Mouse (Mus musculus): ENCODE measurements around the gene Fmo2.

Gene Fmo2

DNA sequence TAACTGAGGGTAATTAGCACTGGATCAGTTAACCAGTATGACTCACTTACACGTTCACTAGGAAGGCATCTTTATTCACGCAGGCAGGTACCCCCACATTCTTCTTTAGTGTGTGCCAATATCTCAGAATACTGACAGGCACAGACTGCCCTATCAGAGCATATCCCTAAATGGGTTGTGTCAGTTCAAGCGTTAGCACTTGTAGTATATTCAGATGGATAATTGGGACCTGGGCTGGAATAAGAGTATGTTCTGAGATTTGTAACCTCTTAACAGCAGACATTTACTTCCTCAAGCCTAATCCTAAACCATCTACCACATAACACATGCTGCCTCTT is 33.1 kb downstream of the Fmo2 start:
- no peak for TF ChIP-seq NANOG (IDR thresholded peaks at IDR 0.05; ENCODE audit: borderline replicate concordance, low read length)
- no peak for TF ChIP-seq CTCF (conservative IDR thresholded peaks at IDR 0.05; ENCODE audit: low read length)
- TF ChIP-seq POU5F1 (IDR thresholded peaks at IDR 0.05; ENCODE audit: borderline replicate concordance, low read length) = no peak
- Histone ChIP-seq H3K27me3 (ENCODE audit: insufficient read depth, low read length) (no peaks in the 10 kb centered on the region), H3K4me3 (replicated peaks; ENCODE audit: low read length) (no peak overlapping the region)

GRCm38 (mm10) chr1:162864816-162865492 is 33.6 kb downstream of the Fmo2 start:
- Histone ChIP-seq H3K4me1 (replicated peaks; ENCODE audit: low read depth, low read length) (no peaks in the 10 kb centered on the region), H3K36me3 (ENCODE audit: insufficient read depth, low read length) (no peaks in the 10 kb centered on the region), H3K9me3 (ENCODE audit: low read length) (no peaks in the 10 kb centered on the region; the same call in 1 of the 2 replicates), H3K4me3 (replicated peaks; ENCODE audit: low read length) (no peak overlapping the region), H3K27me3 (ENCODE audit: insufficient read depth, low read length) (no peaks in the 10 kb centered on the region)
- no peak for TF ChIP-seq POU5F1 (IDR thresholded peaks at IDR 0.05; ENCODE audit: borderline replicate concordance, low read length)
- TF ChIP-seq NANOG (IDR thresholded peaks at IDR 0.05; ENCODE audit: borderline replicate concordance, low read length) = no peak
- no peak for TF ChIP-seq CTCF (conservative IDR thresholded peaks at IDR 0.05; ENCODE audit: low read length)

More for the DNA sequence above, 33.1 kb downstream of the Fmo2 start:
- H3K36me3 ChIP-seq (ENCODE audit: insufficient read depth, low read length) = no peaks in the 10 kb centered on the region
- H3K4me1 ChIP-seq (replicated peaks; ENCODE audit: low read depth, low read length) = no peaks in the 10 kb centered on the region
- no peaks in the 10 kb centered on the region; the same call in 1 of the 2 replicates for H3K9me3 ChIP-seq (ENCODE audit: low read length)

DNA sequence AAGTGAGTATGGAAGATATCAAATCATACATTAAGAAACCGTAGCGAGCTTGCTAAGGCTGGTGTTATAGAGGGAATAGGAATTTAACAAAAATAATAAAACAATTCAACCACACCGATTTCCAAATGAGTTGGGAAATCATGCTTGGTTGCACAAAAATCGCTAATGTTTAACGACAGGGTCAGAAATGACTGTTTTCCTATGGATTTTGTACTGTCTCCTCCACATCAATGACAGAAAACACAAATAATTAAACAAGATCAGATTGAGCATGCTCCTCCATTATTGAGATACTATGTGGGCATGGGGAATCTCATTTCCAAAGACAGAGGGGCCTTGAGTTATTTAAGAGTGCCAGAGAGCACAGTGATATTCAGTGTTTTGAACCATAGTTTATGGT is 34.2 kb downstream of the Fmo2 start:
- Histone ChIP-seq H3K4me3 (replicated peaks; ENCODE audit: low read length) (no peak overlapping the region), H3K9me3 (ENCODE audit: low read length) (no peaks in the 10 kb centered on the region; the same call in 1 of the 2 replicates), H3K27me3 (ENCODE audit: insufficient read depth, low read length) (no peaks in the 10 kb centered on the region; the same call in 1 of the 2 replicates), H3K4me1 (replicated peaks; ENCODE audit: low read depth, low read length) (peaks cover 4% of the 10 kb centered on the region), H3K36me3 (ENCODE audit: insufficient read depth, low read length) (no peaks in the 10 kb centered on the region)
- TF ChIP-seq NANOG (IDR thresholded peaks at IDR 0.05; ENCODE audit: borderline replicate concordance, low read length) (no peak), POU5F1 (IDR thresholded peaks at IDR 0.05; ENCODE audit: borderline replicate concordance, low read length) (no peak), CTCF (conservative IDR thresholded peaks at IDR 0.05; ENCODE audit: low read length) (no peak)

GRCm38 (mm10) chr1:162863579-162863978 is 34.9 kb downstream of the Fmo2 start:
- Histone ChIP-seq H3K9me3 (ENCODE audit: low read length) (no peaks in the 10 kb centered on the region; the same call in 1 of the 2 replicates), H3K4me1 (replicated peaks; ENCODE audit: low read depth, low read length) (peaks cover 9% of the 10 kb centered on the region), H3K36me3 (ENCODE audit: insufficient read depth, low read length) (no peaks in the 10 kb centered on the region), H3K4me3 (replicated peaks; ENCODE audit: low read length) (no peak overlapping the region), H3K27me3 (ENCODE audit: insufficient read depth, low read length) (no peaks in the 10 kb centered on the region; the same call in 1 of the 2 replicates)
- no peak for TF ChIP-seq NANOG (IDR thresholded peaks at IDR 0.05; ENCODE audit: borderline replicate concordance, low read length)
- no peak for TF ChIP-seq POU5F1 (IDR thresholded peaks at IDR 0.05; ENCODE audit: borderline replicate concordance, low read length)
- TF ChIP-seq CTCF (conservative IDR thresholded peaks at IDR 0.05; ENCODE audit: low read length) = no peak

DNA sequence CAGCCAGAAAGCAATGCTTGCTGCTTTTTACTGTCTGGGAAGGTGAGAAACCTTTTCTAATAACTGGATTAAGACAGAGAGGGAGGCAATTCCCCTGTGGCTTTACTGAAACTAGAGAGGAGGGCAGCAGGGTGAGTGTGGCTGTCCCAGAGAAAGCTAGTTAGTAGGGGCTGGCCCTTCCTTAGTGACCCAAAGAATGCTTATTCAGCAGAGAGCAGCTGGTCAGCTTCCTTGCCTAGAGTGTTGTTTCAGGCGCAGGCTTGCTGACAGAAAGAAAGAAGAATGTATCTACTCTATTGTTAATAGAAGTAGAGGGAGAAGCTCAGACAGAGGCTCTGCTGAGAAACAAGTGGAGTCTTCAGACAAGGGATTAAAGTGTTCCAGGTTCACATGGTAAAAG is 36.2 kb downstream of the Fmo2 start:
- Histone ChIP-seq H3K4me3 (replicated peaks; ENCODE audit: low read length) (no peak overlapping the region), H3K36me3 (ENCODE audit: insufficient read depth, low read length) (no peaks in the 10 kb centered on the region), H3K27me3 (ENCODE audit: insufficient read depth, low read length) (peaks cover 3% of the 10 kb centered on the region; the same call in 1 of the 2 replicates), H3K4me1 (replicated peaks; ENCODE audit: low read depth, low read length) (peaks cover 9% of the 10 kb centered on the region), H3K9me3 (ENCODE audit: low read length) (no peaks in the 10 kb centered on the region)
- TF ChIP-seq CTCF (conservative IDR thresholded peaks at IDR 0.05; ENCODE audit: low read length) = no peak
- no peak for TF ChIP-seq POU5F1 (IDR thresholded peaks at IDR 0.05; ENCODE audit: borderline replicate concordance, low read length)
- no peak for TF ChIP-seq NANOG (IDR thresholded peaks at IDR 0.05; ENCODE audit: borderline replicate concordance, low read length)

DNA sequence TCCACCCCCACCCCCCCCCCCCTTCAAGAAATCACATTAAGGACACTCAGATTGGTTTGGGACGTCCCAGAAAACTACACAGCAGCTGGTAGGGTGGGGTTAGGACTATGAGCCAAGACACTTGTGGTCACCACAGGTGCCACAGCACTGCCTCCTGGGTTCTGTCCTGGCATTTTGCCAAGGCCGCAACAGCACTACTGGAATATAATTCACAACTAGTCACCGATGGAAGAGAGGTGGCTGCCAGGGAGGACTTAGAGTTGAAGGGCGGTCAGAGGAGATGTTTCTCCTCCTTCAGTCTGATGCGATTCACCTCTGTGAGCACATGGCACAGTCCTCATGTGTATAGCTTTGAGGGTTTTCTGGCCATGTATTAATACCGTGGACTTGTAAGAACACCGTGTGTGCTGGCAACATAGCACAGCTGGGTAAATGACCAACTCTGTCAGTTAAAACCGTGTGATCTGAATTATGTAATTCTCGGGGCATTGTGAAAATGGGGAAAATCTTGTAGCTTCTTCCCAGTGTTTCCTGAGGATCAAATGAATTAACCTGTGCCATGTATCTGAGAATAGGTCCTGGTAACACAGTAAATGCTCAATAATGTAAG is 38.4 kb downstream of the Fmo2 start:
- H3K4me3 ChIP-seq (replicated peaks; ENCODE audit: low read length) = no peak overlapping the region
- H3K27me3 ChIP-seq (ENCODE audit: insufficient read depth, low read length) = peaks cover 11% of the 10 kb centered on the region; the same call in 1 of the 2 replicates
- H3K4me1 ChIP-seq (replicated peaks; ENCODE audit: low read depth, low read length) = peaks cover 9% of the 10 kb centered on the region
- H3K9me3 ChIP-seq (ENCODE audit: low read length) = no peaks in the 10 kb centered on the region
- TF ChIP-seq CTCF (conservative IDR thresholded peaks at IDR 0.05; ENCODE audit: low read length) (no peak), NANOG (IDR thresholded peaks at IDR 0.05; ENCODE audit: borderline replicate concordance, low read length) (no peak), POU5F1 (IDR thresholded peaks at IDR 0.05; ENCODE audit: borderline replicate concordance, low read length) (no peak)
- no peaks in the 10 kb centered on the region for H3K36me3 ChIP-seq (ENCODE audit: insufficient read depth, low read length)

- Histone ChIP-seq H3K9me3 (ENCODE audit: low read length) (no peaks in the 10 kb centered on the region), H3K27me3 (ENCODE audit: insufficient read depth, low read length) (peaks cover 11% of the 10 kb centered on the region; the same call in 1 of the 2 replicates), H3K4me3 (replicated peaks; ENCODE audit: low read length) (no peak overlapping the region), H3K36me3 (ENCODE audit: insufficient read depth, low read length) (no peaks in the 10 kb centered on the region), H3K4me1 (replicated peaks; ENCODE audit: low read depth, low read length) (peaks cover 9% of the 10 kb centered on the region)
- TF ChIP-seq NANOG (IDR thresholded peaks at IDR 0.05; ENCODE audit: borderline replicate concordance, low read length) (no peak), CTCF (conservative IDR thresholded peaks at IDR 0.05; ENCODE audit: low read length) (no peak), POU5F1 (IDR thresholded peaks at IDR 0.05; ENCODE audit: borderline replicate concordance, low read length) (no peak)
These were observed 39.0 kb downstream of the Fmo2 start for GRCm38 (mm10) chr1:162859545-162859976.

- H3K36me3 ChIP-seq (ENCODE audit: insufficient read depth, low read length) = no peaks in the 10 kb centered on the region
- TF ChIP-seq CTCF (conservative IDR thresholded peaks at IDR 0.05; ENCODE audit: low read length) = no peak
- no peak for TF ChIP-seq POU5F1 (IDR thresholded peaks at IDR 0.05; ENCODE audit: borderline replicate concordance, low read length)
- TF ChIP-seq NANOG (IDR thresholded peaks at IDR 0.05; ENCODE audit: borderline replicate concordance, low read length) = no peak
- 0 out of 2 replicates have a peak, but pooled peaks cover 3% of the 10 kb centered on the region for H3K9me3 ChIP-seq (ENCODE audit: low read length)
- H3K4me1 ChIP-seq (replicated peaks; ENCODE audit: low read depth, low read length) = peaks cover 9% of the 10 kb centered on the region
- peaks cover 11% of the 10 kb centered on the region; the same call in 1 of the 2 replicates for H3K27me3 ChIP-seq (ENCODE audit: insufficient read depth, low read length)
- H3K4me3 ChIP-seq (replicated peaks; ENCODE audit: low read length) = no peak overlapping the region
These were observed 39.8 kb downstream of the Fmo2 start for GRCm38 (mm10) chr1:162858748-162859130.
